Comparison of ENCODE assay signal across 8 mouse cellular contexts in genomic region chr13:49052512-49052911, GRCm38 (mm10).
DNase-seq lines count a peak whose midpoint lies in the region; ATAC-seq lines count a peak whose summit lies in the region.

No protein-coding gene starts in this region.

- no peak overlapping the region for H3K4me2 ChIP-seq in midbrain, embryonic 11.5 days
- no peak overlapping the region for H3K4me2 ChIP-seq in midbrain, embryonic 13.5 days (replicated peaks)

- ATAC-seq in frontal cortex, adult (ENCODE audit: low TSS enrichment): peak; percentile 69
- ATAC-seq in midbrain, embryonic 11.5 days (ENCODE audit: low FRiP score): no peak
- no peak for ATAC-seq in midbrain, embryonic 13.5 days

- DNase-seq in frontal cortex, postnatal 10 days (ENCODE audit: low spot score in 2 of 2): no peak
- DNase-seq in midbrain, embryonic 11.5 days (ENCODE audit: low spot score, missing footprints): peak; percentile 91
- DNase-seq in embryonic facial prominence, embryonic 10.5 days (ENCODE audit: low spot score): peak; percentile 35
- peak; percentile 42 for DNase-seq in splenic B cell, adult 2 months (ENCODE audit: low read depth, low spot score)
- DNase-seq in urinary bladder, adult 2 months (ENCODE audit: low spot score): no peak
- DNase-seq in ovary, postnatal 10 days (ENCODE audit: low spot score): no peak

- H3K4me3 ChIP-seq in midbrain, embryonic 11.5 days (ENCODE audit: low read depth, low read length): no peak overlapping the region
- H3K4me3 ChIP-seq in midbrain, embryonic 13.5 days (replicated peaks): no peak overlapping the region
- no peak overlapping the region for H3K4me3 ChIP-seq in embryonic facial prominence, embryonic 10.5 days

- H3K9ac ChIP-seq in midbrain, embryonic 11.5 days (ENCODE audit: low read length): no peak overlapping the region
- H3K9ac ChIP-seq in midbrain, embryonic 13.5 days (replicated peaks): no peak overlapping the region

- WGBS in midbrain, embryonic 11.5 days: 47% methylated on average over 9 of the region's 9 CpGs
- 47% methylated on average over 9 of the region's 9 CpGs for WGBS in midbrain, embryonic 13.5 days
- 41% methylated on average over 9 of the region's 9 CpGs for WGBS in embryonic facial prominence, embryonic 10.5 days

- no peaks in the 10 kb centered on the region for H3K36me3 ChIP-seq in midbrain, embryonic 11.5 days (ENCODE audit: control insufficient read depth, insufficient read depth, low read length)
- peaks cover 74% of the 10 kb centered on the region for H3K36me3 ChIP-seq in midbrain, embryonic 13.5 days
- H3K36me3 ChIP-seq in embryonic facial prominence, embryonic 10.5 days (replicated peaks): peaks cover 15% of the 10 kb centered on the region
- no peaks in the 10 kb centered on the region for H3K36me3 ChIP-seq in splenic B cell, adult 2 months (ENCODE audit: control insufficient read depth, insufficient read depth, low read length, poor library complexity, severe bottlenecking)

- no peaks in the 10 kb centered on the region for H3K27me3 ChIP-seq in midbrain, embryonic 11.5 days (ENCODE audit: control insufficient read depth, insufficient read depth, low read length)
- H3K27me3 ChIP-seq in midbrain, embryonic 13.5 days: no peaks in the 10 kb centered on the region
- H3K27me3 ChIP-seq in embryonic facial prominence, embryonic 10.5 days (replicated peaks; ENCODE audit: low read depth, poor library complexity, severe bottlenecking): no peaks in the 10 kb centered on the region
- H3K27me3 ChIP-seq in splenic B cell, adult 2 months (ENCODE audit: control insufficient read depth, insufficient read depth, low read length, poor library complexity, severe bottlenecking): no peaks in the 10 kb centered on the region

- H3K27ac ChIP-seq in midbrain, embryonic 11.5 days (ENCODE audit: low read depth, low read length): no peak overlapping the region
- H3K27ac ChIP-seq in midbrain, embryonic 13.5 days: no peak overlapping the region
- no peak overlapping the region for H3K27ac ChIP-seq in embryonic facial prominence, embryonic 10.5 days (replicated peaks)

- no peaks in the 10 kb centered on the region for H3K9me3 ChIP-seq in midbrain, embryonic 11.5 days (ENCODE audit: control insufficient read depth, low read length)
- no peaks in the 10 kb centered on the region for H3K9me3 ChIP-seq in midbrain, embryonic 13.5 days
- no peaks in the 10 kb centered on the region for H3K9me3 ChIP-seq in embryonic facial prominence, embryonic 10.5 days

- no peaks in the 10 kb centered on the region for H3K4me1 ChIP-seq in midbrain, embryonic 11.5 days (ENCODE audit: control insufficient read depth, insufficient read depth, low read length)
- no peaks in the 10 kb centered on the region for H3K4me1 ChIP-seq in midbrain, embryonic 13.5 days (replicated peaks)
- peaks cover 9% of the 10 kb centered on the region; the same call in 1 of the 2 replicates for H3K4me1 ChIP-seq in embryonic facial prominence, embryonic 10.5 days

Comparison
In these comparisons a context has a peak if more than half of its experiments do, and no peak if none do; other contexts are left out.
1. DNase-seq: peak in midbrain, embryonic 11.5 days (single experiment), embryonic facial prominence, embryonic 10.5 days (single experiment) and splenic B cell, adult 2 months (single experiment); none in frontal cortex, postnatal 10 days (0 of 2), urinary bladder, adult 2 months (single experiment) and ovary, postnatal 10 days (single experiment).